Mouse (Mus musculus): Measurements from ENCODE around the gene Ccr4. TPM values are rescaled to one million over a fixed set of nuclear protein-coding genes. Genes with fewer than 3 reads are reported as not detected.

Gene Ccr4
- polyA plus RNA-seq, 1 experiment from 2014 or later = 0.10 TPM

- H3K36me3 ChIP-seq (replicated peaks) = peaks cover 68% of the 10 kb centered on the region
- peaks cover 23% of the 10 kb centered on the region for H3K4me1 ChIP-seq
- H3K27me3 ChIP-seq (replicated peaks; ENCODE audit: low read depth, poor library complexity, severe bottlenecking) = no peaks in the 10 kb centered on the region
- no peak overlapping the region for H3K4me3 ChIP-seq
- H3K9me3 ChIP-seq = peaks cover 9% of the 10 kb centered on the region
- no peak for DNase-seq (ENCODE audit: low spot score)
- 81% methylated on average over 9 of the region's 9 CpGs for WGBS
- no peak overlapping the region for H3K27ac ChIP-seq (replicated peaks)
Observed at GRCm38 (mm10) chr9:114518812-114519477, 14.2 kb upstream of the Ccr4 start.

GRCm38 (mm10) chr9:114517924-114518497, 13.3 kb upstream of the Ccr4 start:
- H3K4me3 ChIP-seq = no peak overlapping the region
- H3K4me1 ChIP-seq = peaks cover 17% of the 10 kb centered on the region
- DNase-seq (ENCODE audit: low spot score) = no peak
- H3K9me3 ChIP-seq = peaks cover 18% of the 10 kb centered on the region
- H3K27me3 ChIP-seq (replicated peaks; ENCODE audit: low read depth, poor library complexity, severe bottlenecking) = no peaks in the 10 kb centered on the region
- 86% methylated on average over 13 of the region's 13 CpGs for WGBS
- peaks cover 69% of the 10 kb centered on the region for H3K36me3 ChIP-seq (replicated peaks)
- H3K27ac ChIP-seq (replicated peaks) = no peak overlapping the region

- WGBS = 87% methylated on average over 11 of the region's 11 CpGs
- DNase-seq (ENCODE audit: low spot score) = no peak
- H3K4me3 ChIP-seq = no peak within 1 kb of the TSS
- H3K27ac ChIP-seq (replicated peaks) = no peak within 1 kb of the TSS; the same call in 1 of the 2 replicates
- H3K9me3 ChIP-seq = peaks cover 39% of the 10 kb centered on the region
- H3K27me3 ChIP-seq (replicated peaks; ENCODE audit: low read depth, poor library complexity, severe bottlenecking) = no peaks in the 10 kb centered on the region
- peaks cover 14% of the 10 kb centered on the region for H3K4me1 ChIP-seq
- H3K36me3 ChIP-seq (replicated peaks) = peaks cover 79% of the 10 kb centered on the region
Observed at GRCm38 (mm10) chr9:114515364-114515763, 10.6 kb upstream of the Ccr4 start, which contains the start of gene C130032M10Rik. Gene C130032M10Rik, plus strand, starts transcription at chr9:114515697.

GRCm38 (mm10) chr9:114512831-114513230, 8.1 kb upstream of the Ccr4 start:
- Histone ChIP-seq H3K4me3 (no peak overlapping the region), H3K4me1 (0 out of 2 replicates have a peak, but pooled peaks cover 2% of the 10 kb centered on the region), H3K27ac (replicated peaks) (no peak overlapping the region), H3K9me3 (peaks cover 44% of the 10 kb centered on the region), H3K36me3 (replicated peaks) (peaks cover 100% of the 10 kb centered on the region), H3K27me3 (replicated peaks; ENCODE audit: low read depth, poor library complexity, severe bottlenecking) (no peaks in the 10 kb centered on the region)
- no peak for DNase-seq (ENCODE audit: low spot score)
- 96% methylated on average over 21 of the region's 21 CpGs for WGBS

GRCm38 (mm10) chr9:114509785-114510184, 5.1 kb upstream of the Ccr4 start:
- Histone ChIP-seq H3K36me3 (replicated peaks) (peaks cover 93% of the 10 kb centered on the region), H3K9me3 (peaks cover 42% of the 10 kb centered on the region)
- 92% methylated on average over 9 of the region's 9 CpGs for WGBS

GRCm38 (mm10) chr9:114507421-114507820, 2.7 kb upstream of the Ccr4 start:
- no peaks in the 10 kb centered on the region for H3K4me1 ChIP-seq
- H3K27me3 ChIP-seq (replicated peaks; ENCODE audit: low read depth, poor library complexity, severe bottlenecking) = no peaks in the 10 kb centered on the region
- no peak overlapping the region for H3K4me3 ChIP-seq
- 91% methylated on average over 9 of the region's 9 CpGs for WGBS
- no peak overlapping the region for H3K27ac ChIP-seq (replicated peaks)
- H3K36me3 ChIP-seq (replicated peaks) = peaks cover 69% of the 10 kb centered on the region
- DNase-seq (ENCODE audit: low spot score) = no peak
- H3K9me3 ChIP-seq = peaks cover 20% of the 10 kb centered on the region

More at GRCm38 (mm10) chr9:114509785-114510184, 5.1 kb upstream of the Ccr4 start:
- H3K4me1 ChIP-seq = no peaks in the 10 kb centered on the region
- no peak overlapping the region for H3K4me3 ChIP-seq
- no peaks in the 10 kb centered on the region for H3K27me3 ChIP-seq (replicated peaks; ENCODE audit: low read depth, poor library complexity, severe bottlenecking)
- DNase-seq (ENCODE audit: low spot score) = no peak
- H3K27ac ChIP-seq (replicated peaks) = no peak overlapping the region

- Histone ChIP-seq H3K4me3 (no peak overlapping the region), H3K27ac (replicated peaks) (no peak overlapping the region), H3K9me3 (peaks cover 12% of the 10 kb centered on the region; the same call in 1 of the 2 replicates), H3K36me3 (replicated peaks) (peaks cover 61% of the 10 kb centered on the region), H3K27me3 (replicated peaks; ENCODE audit: low read depth, poor library complexity, severe bottlenecking) (no peaks in the 10 kb centered on the region), H3K4me1 (no peaks in the 10 kb centered on the region)
- WGBS = 83% methylated on average over 4 of the region's 4 CpGs
- DNase-seq (ENCODE audit: low spot score) = no peak
Observed at GRCm38 (mm10) chr9:114506564-114506963, 1.8 kb upstream of the Ccr4 start.

- no peaks in the 10 kb centered on the region for H3K27me3 ChIP-seq (replicated peaks; ENCODE audit: low read depth, poor library complexity, severe bottlenecking)
- peaks cover 4% of the 10 kb centered on the region; the same call in 1 of the 2 replicates for H3K4me1 ChIP-seq
- no peak for DNase-seq (ENCODE audit: low spot score)
- peaks cover 24% of the 10 kb centered on the region for H3K36me3 ChIP-seq (replicated peaks)
- H3K9me3 ChIP-seq = no peaks in the 10 kb centered on the region
- no peak overlapping the region for H3K27ac ChIP-seq (replicated peaks)
- 74% methylated on average over 15 of the region's 15 CpGs for WGBS
- H3K4me3 ChIP-seq = no peak overlapping the region
Observed at GRCm38 (mm10) chr9:114502711-114503427, 1.8 kb downstream of the Ccr4 start.

- H3K4me1 ChIP-seq = peaks cover 4% of the 10 kb centered on the region; the same call in 1 of the 2 replicates
- H3K4me3 ChIP-seq = no peak overlapping the region
- WGBS = 96% methylated on average over 11 of the region's 11 CpGs
- no peak overlapping the region for H3K27ac ChIP-seq (replicated peaks)
- no peak for DNase-seq (ENCODE audit: low spot score)
- no peaks in the 10 kb centered on the region for H3K27me3 ChIP-seq (replicated peaks; ENCODE audit: low read depth, poor library complexity, severe bottlenecking)
- H3K36me3 ChIP-seq (replicated peaks) = peaks cover 14% of the 10 kb centered on the region
- no peaks in the 10 kb centered on the region for H3K9me3 ChIP-seq
Observed at GRCm38 (mm10) chr9:114501913-114502312, 2.8 kb downstream of the Ccr4 start.

- Histone ChIP-seq H3K4me1 (peaks cover 4% of the 10 kb centered on the region; the same call in 1 of the 2 replicates), H3K27me3 (replicated peaks; ENCODE audit: low read depth, poor library complexity, severe bottlenecking) (no peaks in the 10 kb centered on the region), H3K9me3 (no peaks in the 10 kb centered on the region), H3K27ac (replicated peaks) (no peak overlapping the region), H3K36me3 (replicated peaks) (peaks cover 6% of the 10 kb centered on the region), H3K4me3 (no peak overlapping the region)
- DNase-seq (ENCODE audit: low spot score) = no peak
- 95% methylated on average over 7 of the region's 7 CpGs for WGBS
Observed at GRCm38 (mm10) chr9:114501111-114501510, 3.6 kb downstream of the Ccr4 start.

GRCm38 (mm10) chr9:114499783-114500515, 4.8 kb downstream of the Ccr4 start:
- no peaks in the 10 kb centered on the region for H3K27me3 ChIP-seq (replicated peaks; ENCODE audit: low read depth, poor library complexity, severe bottlenecking)
- H3K4me1 ChIP-seq = peaks cover 4% of the 10 kb centered on the region; the same call in 1 of the 2 replicates
- no peak overlapping the region for H3K4me3 ChIP-seq
- no peaks in the 10 kb centered on the region for H3K36me3 ChIP-seq (replicated peaks)
- WGBS = 20% methylated on average over 15 of the region's 15 CpGs
- peak; percentile 75 for DNase-seq (ENCODE audit: low spot score)
- H3K9me3 ChIP-seq = no peaks in the 10 kb centered on the region
- H3K27ac ChIP-seq (replicated peaks) = no peak overlapping the region

GRCm38 (mm10) chr9:114498218-114498617, 6.5 kb downstream of the Ccr4 start:
- 10% methylated on average over 11 of the region's 11 CpGs for WGBS
- peak overlapping the region; percentile 19; the same call in 1 of the 2 replicates for H3K4me3 ChIP-seq

More at GRCm38 (mm10) chr9:114498218-114498617, 6.5 kb downstream of the Ccr4 start:
- Histone ChIP-seq H3K27me3 (replicated peaks; ENCODE audit: low read depth, poor library complexity, severe bottlenecking) (no peaks in the 10 kb centered on the region), H3K36me3 (replicated peaks) (no peaks in the 10 kb centered on the region), H3K27ac (replicated peaks) (no peak overlapping the region), H3K9me3 (no peaks in the 10 kb centered on the region), H3K4me1 (peaks cover 4% of the 10 kb centered on the region; the same call in 1 of the 2 replicates)
- peak; percentile 91 for DNase-seq (ENCODE audit: low spot score)
